Mouse (Mus musculus) CH12.LX (cell line): ENCODE results near the gene Tmem164. TPM values are rescaled to one million over a fixed set of nuclear protein-coding genes. Genes with fewer than 3 reads are reported as not detected.

Experiments
- DNase-seq: peaks from one replicate; pipeline ENCODE4 v3.0.0-alpha.2; 2013; ENCODE audit errors: extremely low read depth
- H3K27ac ChIP-seq: 2 replicates; pipeline ENCODE4 v1.5.1; 2012; ENCODE audit warnings: low read depth, mild to moderate bottlenecking, control low read depth, moderate library complexity; ENCODE audit not compliant: insufficient read depth
- H3K27me3 ChIP-seq: replicated peaks from 2 replicates; pipeline ENCODE3; 2012; ENCODE audit warnings: inconsistent platforms
- H3K36me3 ChIP-seq, 2 experiments: replicated peaks in 1 of 2; 2 replicates each; pipeline versions ENCODE3 to v1.6.1; 2012; ENCODE audit warnings: inconsistent platforms in 1 of 2, low read length in 1 of 2, mild to moderate bottlenecking in 1 of 2, mixed read lengths in 1 of 2, moderate library complexity in 1 of 2; ENCODE audit not compliant: control insufficient read depth in 1 of 2, insufficient read depth in 1 of 2
- H3K4me1 ChIP-seq, 2 experiments: 2 replicates each; pipeline ENCODE4 v1.6.1; 2012; ENCODE audit warnings: inconsistent platforms in 1 of 2, moderate library complexity in 1 of 2; ENCODE audit not compliant: insufficient read depth in 2 of 2, control insufficient read depth in 1 of 2
- H3K4me2 ChIP-seq: 2 replicates; pipeline ENCODE4 v1.6.1; 2012; ENCODE audit warnings: low read depth, mild to moderate bottlenecking, control low read depth; ENCODE audit not compliant: poor library complexity, insufficient read depth, severe bottlenecking
- H3K4me3 ChIP-seq, 3 experiments: fragments of 150-350 bp in 1 of 3; sonication (generic) in 1 of 3; replicated peaks in 1 of 3; 2 replicates each; pipeline versions ENCODE3 to v1.5.1; 2011 to 2012; ENCODE audit warnings: low read depth in 2 of 3, low read length in 2 of 3, mild to moderate bottlenecking in 2 of 3, moderate library complexity in 2 of 3, control low read depth in 1 of 3, improper control_type of control experiment in 1 of 3, inconsistent platforms in 1 of 3, mixed read lengths in 1 of 3; ENCODE audit not compliant: poor library complexity in 1 of 3
- H3K79me2 ChIP-seq: replicated peaks from 2 replicates; pipeline ENCODE4 v1.6.1; 2012; ENCODE audit warnings: mild to moderate bottlenecking, moderate library complexity; ENCODE audit not compliant: control insufficient read depth, poor library complexity, insufficient read depth, severe bottlenecking; ENCODE audit errors: extremely low read depth
- H3K9ac ChIP-seq: 2 replicates; pipeline ENCODE4 v1.6.1; 2012; ENCODE audit warnings: low read depth, mild to moderate bottlenecking, control low read depth, moderate library complexity; ENCODE audit not compliant: insufficient read depth
- H3K9me3 ChIP-seq: replicated peaks from 2 replicates; pipeline ENCODE3; 2012; ENCODE audit warnings: low read length, inconsistent platforms, mixed read lengths
- BHLHE40 ChIP-seq: IDR thresholded peaks from 2 replicates; pipeline ENCODE4 v1.6.1; 2011; ENCODE audit warnings: mild to moderate bottlenecking, low read depth, low read length, improper control_type of control experiment
- CHD2 ChIP-seq: IDR thresholded peaks from 2 replicates; pipeline ENCODE4 v1.6.1; 2011; ENCODE audit warnings: low read length, improper control_type of control experiment
- CTCF ChIP-seq, 2 experiments: IDR thresholded peaks in 1 of 2; conservative IDR thresholded peaks in 1 of 2; 2 replicates each; pipeline ENCODE4 v1.5.1; 2011 to 2012; ENCODE audit warnings: low read depth in 2 of 2, low read length in 2 of 2, improper control_type of control experiment in 1 of 2, inconsistent platforms in 1 of 2, mild to moderate bottlenecking in 1 of 2, moderate library complexity in 1 of 2
- E2F4 ChIP-seq: IDR thresholded peaks from 2 replicates; pipeline ENCODE4 v1.6.1; 2011; ENCODE audit warnings: low read depth, low read length, improper control_type of control experiment; ENCODE audit not compliant: insufficient replicate concordance
- ELF1 ChIP-seq: IDR thresholded peaks from 2 replicates; pipeline ENCODE4 v1.6.1; 2014; ENCODE audit warnings: low read depth, mild to moderate bottlenecking, inconsistent platforms, low read length, improper control_type of control experiment
- EP300 ChIP-seq: IDR thresholded peaks from 2 replicates; pipeline ENCODE4 v1.6.1; 2011; ENCODE audit warnings: low read length, improper control_type of control experiment
- ETS1 ChIP-seq: conservative IDR thresholded peaks from 2 replicates; pipeline ENCODE4 v1.6.1; 2012; ENCODE audit warnings: low read depth, mild to moderate bottlenecking, inconsistent platforms, low read length, improper control_type of control experiment, moderate library complexity
- GABPA ChIP-seq: IDR thresholded peaks from 2 replicates; pipeline ENCODE4 v1.6.1; 2012; ENCODE audit warnings: low read depth, low read length, improper control_type of control experiment, inconsistent platforms; ENCODE audit not compliant: insufficient replicate concordance
- HCFC1 ChIP-seq: IDR thresholded peaks from 2 replicates; pipeline ENCODE4 v1.6.1; 2012; ENCODE audit warnings: low read depth, mild to moderate bottlenecking, inconsistent platforms, low read length, improper control_type of control experiment
- IRF4 ChIP-seq: IDR thresholded peaks from 2 replicates; pipeline ENCODE4 v1.6.1; 2014; ENCODE audit warnings: low read depth, mild to moderate bottlenecking, inconsistent platforms, low read length, improper control_type of control experiment
- JUN ChIP-seq: IDR thresholded peaks from 2 replicates; pipeline ENCODE4 v1.6.1; 2011; ENCODE audit warnings: low read depth, mild to moderate bottlenecking, low read length, improper control_type of control experiment, moderate library complexity; ENCODE audit not compliant: insufficient read depth
- JUND ChIP-seq: conservative IDR thresholded peaks from 2 replicates; pipeline ENCODE4 v1.6.1; 2011; ENCODE audit warnings: low read depth, low read length, improper control_type of control experiment
- KAT2A ChIP-seq: IDR thresholded peaks from 2 replicates; pipeline ENCODE4 v1.6.1; 2012; ENCODE audit warnings: low read length, improper control_type of control experiment, inconsistent platforms; ENCODE audit not compliant: insufficient replicate concordance
- MAFK ChIP-seq: IDR thresholded peaks from 2 replicates; pipeline ENCODE4 v1.6.1; 2011; ENCODE audit warnings: low read length, improper control_type of control experiment; ENCODE audit not compliant: insufficient replicate concordance
- MAX ChIP-seq: IDR thresholded peaks from 2 replicates; pipeline ENCODE4 v1.6.1; 2011; ENCODE audit warnings: low read length, improper control_type of control experiment
- MAZ ChIP-seq: IDR thresholded peaks from 2 replicates; pipeline ENCODE4 v1.6.1; 2012; ENCODE audit warnings: low read depth, mild to moderate bottlenecking, inconsistent platforms, low read length, improper control_type of control experiment, moderate library complexity
- MXI1 ChIP-seq: IDR thresholded peaks from 2 replicates; pipeline ENCODE4 v1.6.1; 2011; ENCODE audit warnings: mild to moderate bottlenecking, low read depth, low read length, improper control_type of control experiment
- NELFE ChIP-seq: IDR thresholded peaks from 2 replicates; pipeline ENCODE4 v1.6.1; 2011; ENCODE audit warnings: low read depth, low read length, improper control_type of control experiment
- NRF1 ChIP-seq: IDR thresholded peaks from 2 replicates; pipeline ENCODE4 v1.6.1; 2014; ENCODE audit warnings: low read depth, mild to moderate bottlenecking, inconsistent platforms, low read length, improper control_type of control experiment, moderate library complexity
- RCOR1 ChIP-seq: conservative IDR thresholded peaks from 2 replicates; pipeline ENCODE4 v1.6.1; 2012; ENCODE audit warnings: low read depth, mild to moderate bottlenecking, inconsistent platforms, low read length, improper control_type of control experiment
- SIN3A ChIP-seq: IDR thresholded peaks from 2 replicates; pipeline ENCODE4 v1.6.1; 2012; ENCODE audit warnings: low read length, improper control_type of control experiment, inconsistent platforms
- SMC3 ChIP-seq: IDR thresholded peaks from 2 replicates; pipeline ENCODE4 v1.6.1; 2011; ENCODE audit warnings: low read depth, low read length, improper control_type of control experiment
- TBP ChIP-seq: conservative IDR thresholded peaks from 2 replicates; pipeline ENCODE4 v1.6.1; 2011; ENCODE audit warnings: low read depth, low read length, improper control_type of control experiment
- TCF12 ChIP-seq: IDR thresholded peaks from 2 replicates; pipeline ENCODE4 v1.6.1; 2014; ENCODE audit warnings: low read depth, mild to moderate bottlenecking, inconsistent platforms, low read length, improper control_type of control experiment
- USF1 ChIP-seq: IDR thresholded peaks from 2 replicates; pipeline ENCODE4 v1.6.1; 2014; ENCODE audit warnings: low read depth, mild to moderate bottlenecking, inconsistent platforms, low read length, improper control_type of control experiment
- USF2 ChIP-seq: conservative IDR thresholded peaks from 2 replicates; pipeline ENCODE4 v1.6.1; 2011; ENCODE audit warnings: low read depth, low read length, improper control_type of control experiment
- ZC3H11A ChIP-seq: IDR thresholded peaks from 2 replicates; pipeline ENCODE4 v1.6.1; 2012; ENCODE audit warnings: low read depth, mild to moderate bottlenecking, inconsistent platforms, low read length, improper control_type of control experiment
- ZKSCAN1 ChIP-seq: IDR thresholded peaks from 2 replicates; pipeline ENCODE4 v1.6.1; 2012; ENCODE audit warnings: low read depth, inconsistent platforms, low read length, improper control_type of control experiment, borderline replicate concordance
- ZNF384 ChIP-seq: IDR thresholded peaks from 2 replicates; pipeline ENCODE4 v1.6.1; 2012; ENCODE audit warnings: low read depth, low read length, improper control_type of control experiment, inconsistent platforms
- dilution Hi-C: fragments of 300-500 bp; cut with MboI; formaldehyde crosslinking; loops from 2 replicates; pipeline ENCODE4 v1.14.3; 2020; ENCODE audit warnings: low sequenced_read_pairs; ENCODE audit not compliant: extremely low pct_unique_long_range_greater_than_20kb, extremely low pct_ligation_motif_present
- in situ Hi-C: fragments of 300-500 bp; cut with MboI; formaldehyde crosslinking; loops from 3 replicates; pipeline ENCODE4 v1.14.3; 2019; ENCODE audit warnings: low sequenced_read_pairs, low pct_ligation_motif_present, low pct_unique_long_range_greater_than_20kb, mixed read lengths
- polyA plus RNA-seq: library from polyadenylated mRNA; unstranded; fragments of >175 nt; gene quantifications from 2 replicates; pipeline ENCODE4 v1.2.1, GENCODE M21; 2012; ENCODE audit warnings: low read depth; ENCODE audit not compliant: insufficient read length
- total RNA-seq, 2 experiments: library from RNA; depleted of rRNA; stranded (reverse); fragments of 300-350 nt in 1 of 2; fragments of >200 nt in 1 of 2; gene quantifications; 2 replicates each; pipeline ENCODE4 v1.2.3; 2012 to 2014

Gene Tmem164
- total and polyA plus RNA-seq, 3 experiments, result 19.2 to 22.7 (median 21.5) TPM

DNA sequence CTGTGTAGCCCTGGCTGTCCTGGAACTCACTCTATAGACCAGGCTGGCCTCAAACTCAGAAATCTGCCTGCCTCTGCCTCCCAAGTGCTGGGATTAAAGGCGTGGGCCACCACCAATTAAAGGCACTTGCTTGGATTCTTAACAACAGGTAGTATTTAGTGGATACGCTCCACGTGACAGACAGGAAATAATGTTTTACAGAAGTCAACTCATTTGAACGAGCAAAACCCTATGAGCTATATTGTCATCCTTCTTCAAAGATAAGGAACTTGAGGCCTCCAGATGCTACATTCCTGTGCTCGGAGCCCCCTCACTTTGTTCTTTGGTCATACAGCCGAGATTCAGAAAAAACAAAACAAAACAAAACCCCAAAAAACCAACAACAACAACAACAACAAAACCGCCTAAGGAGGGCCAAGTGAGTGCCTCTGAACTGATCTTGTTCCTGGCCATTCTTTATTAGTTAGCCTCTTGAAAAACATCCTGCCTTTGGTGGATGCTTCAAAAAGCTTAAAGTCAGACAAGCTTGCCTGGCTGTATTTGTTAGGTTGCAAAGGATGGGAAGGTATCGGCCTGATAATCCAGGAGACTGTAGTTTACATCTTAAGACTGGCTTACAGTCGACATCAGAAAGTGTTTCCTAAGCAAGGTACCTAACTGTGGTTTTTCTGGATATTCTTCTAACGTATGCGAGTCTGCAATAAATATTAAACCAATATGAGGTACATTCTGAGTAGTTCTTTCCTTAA, 1.5 kb upstream of the Tmem164 start:
- no peak for DNase-seq
- in situ Hi-C loops (no loop called here), dilution Hi-C loops (no loop called here)
- peak overlapping the region; percentile 72 for H3K4me2 ChIP-seq
- H3K4me3 ChIP-seq, result peak overlapping the region in 1 of 3 experiments; percentile 63
- peaks cover 11% of the 10 kb centered on the region for H3K79me2 ChIP-seq
- TF ChIP-seq JUN (no peak), ZKSCAN1 (no peak), NELFE (no peak), HCFC1 (no peak), KAT2A (no peak), USF1 (no peak)
- peaks cover 0 to 6% of the 10 kb centered on the region in 2 experiments for H3K36me3 ChIP-seq
- peaks cover 4 to 24% of the 10 kb centered on the region in 2 experiments; a peak in 3 of 4 replicates for H3K4me1 ChIP-seq
- no peaks in the 10 kb centered on the region for H3K9me3 ChIP-seq
- H3K27ac ChIP-seq, result no peak overlapping the region
- H3K9ac ChIP-seq, result peak overlapping the region; percentile 37; the same call in 1 of the 2 replicates
- no peaks in the 10 kb centered on the region for H3K27me3 ChIP-seq

DNA sequence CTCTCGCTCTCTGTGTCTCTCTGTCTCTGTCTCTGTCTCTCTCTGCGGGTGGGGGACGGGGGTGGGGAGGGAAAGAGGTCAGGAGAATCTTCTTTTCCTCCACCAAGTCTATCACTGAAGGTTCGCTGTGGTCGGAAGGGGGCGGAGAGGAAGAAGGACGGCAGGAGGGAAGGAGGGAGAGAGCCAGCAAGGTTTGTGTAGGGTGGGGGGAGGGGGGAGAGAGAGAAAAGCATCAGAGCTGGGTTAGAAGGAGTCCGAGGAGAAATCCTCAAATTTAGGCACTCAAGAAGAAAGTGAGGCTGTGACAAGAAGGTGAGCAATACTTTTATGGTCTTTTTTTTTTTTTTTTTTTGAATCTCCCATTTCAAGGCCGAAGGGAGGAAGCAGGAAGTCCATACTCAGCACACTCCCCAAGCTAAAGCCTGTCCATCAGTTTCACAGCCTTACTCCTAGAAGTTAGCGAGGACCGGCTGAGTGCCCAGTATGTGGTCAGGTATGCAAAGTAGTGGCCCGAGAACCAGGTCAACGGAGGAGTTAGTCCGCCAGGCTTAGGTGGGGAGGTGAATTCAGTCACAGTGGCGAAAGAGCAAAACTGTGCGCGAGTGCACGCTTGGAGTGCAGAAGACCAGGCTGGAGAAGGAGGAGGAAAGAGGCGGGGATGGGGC, 683 bp upstream of the Tmem164 start:
- dilution Hi-C loops, result no loop called here
- H3K4me1 ChIP-seq, result peaks cover 4 to 32% of the 10 kb centered on the region in 2 experiments; a peak in 3 of 4 replicates
- DNase-seq, result peak; percentile 43
- TF ChIP-seq TCF12 (0 out of 2 replicates have a peak, but pooled peaks have one; percentile 29), JUND (no peak), MAX (peak; percentile 11; the same call in 1 of the 2 replicates), ZC3H11A (no peak), SMC3 (no peak), EP300 (no peak), MAFK (no peak), MAZ (0 out of 2 replicates have a peak, but pooled peaks have one; percentile 56), E2F4 (no peak), CHD2 (peak; percentile 45; the same call in 1 of the 2 replicates), ZNF384 (peak; percentile 74), NRF1 (no peak), HCFC1 (no peak), USF1 (no peak), SIN3A (no peak), ZKSCAN1 (no peak), TBP (no peak), RCOR1 (no peak), GABPA (no peak), USF2 (no peak), ELF1 (peak; percentile 43), ETS1 (no peak), MXI1 (0 out of 2 replicates have a peak, but pooled peaks have one; percentile 14), BHLHE40 (no peak; the same call in 1 of the 2 replicates), IRF4 (0 out of 2 replicates have a peak, but pooled peaks have one; percentile 11), CTCF (conservative IDR thresholded peaks at IDR 0.05 in 1 of 2, IDR thresholded peaks at IDR 0.05 in 1 of 2; ENCODE audit: low read depth in 2 of 2, low read length in 2 of 2) (no peak)

More for the DNA sequence above, 683 bp upstream of the Tmem164 start:
- Histone ChIP-seq H3K27me3 (no peaks in the 10 kb centered on the region), H3K4me2 (peak overlapping the region; percentile 72), H3K9ac (peak overlapping the region; percentile 37), H3K27ac (peak overlapping the region; percentile 76), H3K79me2 (peaks cover 13% of the 10 kb centered on the region), H3K9me3 (no peaks in the 10 kb centered on the region), H3K4me3 (peak overlapping the region; percentile 37 to 91 (median 63)), H3K36me3 (peaks cover 0 to 6% of the 10 kb centered on the region in 2 experiments)
- in situ Hi-C loops, result no loop called here
